Mouse (Mus musculus): ENCODE data around the gene Afap1l2. TPM values are rescaled to one million over a fixed set of nuclear protein-coding genes. Genes with fewer than 3 reads are reported as not detected.

Gene Afap1l2
- polyA plus RNA-seq, 1 experiment from 2014 or later, result 3.0 TPM

DNA sequence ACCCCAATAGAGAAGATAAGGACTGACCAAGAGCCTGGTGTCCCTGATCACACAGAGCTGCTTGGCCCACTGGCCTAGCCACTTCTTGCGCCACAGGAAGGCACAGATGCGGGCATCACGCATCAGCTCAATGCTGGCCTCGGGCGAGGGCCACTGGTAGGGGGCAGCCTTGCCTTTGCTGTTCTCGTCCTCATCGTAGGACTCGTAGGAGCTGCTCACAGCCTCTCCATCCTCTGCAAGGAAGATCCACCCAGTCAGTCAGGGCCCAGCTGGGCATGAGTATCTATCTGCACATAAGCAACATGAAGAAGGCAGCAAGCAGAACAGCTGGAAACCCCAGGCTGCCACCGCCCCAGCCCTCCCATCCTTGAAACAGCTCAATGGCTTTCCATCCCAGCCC is 78.0 kb downstream of the Afap1l2 start:
- H3K36me3 ChIP-seq (ENCODE audit: control insufficient read depth, insufficient read depth), result no peaks in the 10 kb centered on the region
- no peak overlapping the region for H3K4me2 ChIP-seq (ENCODE audit: low read depth, low read length)
- H3K27me3 ChIP-seq (ENCODE audit: control insufficient read depth, insufficient read depth, low read length), result no peaks in the 10 kb centered on the region
- WGBS, result 72% methylated on average over 9 of the region's 9 CpGs
- no peak for ATAC-seq (replicated peaks; ENCODE audit: extremely low read depth, insufficient read depth, low FRiP score)
- no peaks in the 10 kb centered on the region for H3K4me1 ChIP-seq (ENCODE audit: control insufficient read depth, insufficient read depth, low read length)
- H3K9me3 ChIP-seq (replicated peaks; ENCODE audit: control insufficient read depth, low read length), result no peaks in the 10 kb centered on the region
- H3K9ac ChIP-seq (ENCODE audit: low read length), result no peak overlapping the region
- H3K27ac ChIP-seq (ENCODE audit: low read length), result no peak overlapping the region
- H3K4me3 ChIP-seq (ENCODE audit: low read length), result no peak overlapping the region

DNA sequence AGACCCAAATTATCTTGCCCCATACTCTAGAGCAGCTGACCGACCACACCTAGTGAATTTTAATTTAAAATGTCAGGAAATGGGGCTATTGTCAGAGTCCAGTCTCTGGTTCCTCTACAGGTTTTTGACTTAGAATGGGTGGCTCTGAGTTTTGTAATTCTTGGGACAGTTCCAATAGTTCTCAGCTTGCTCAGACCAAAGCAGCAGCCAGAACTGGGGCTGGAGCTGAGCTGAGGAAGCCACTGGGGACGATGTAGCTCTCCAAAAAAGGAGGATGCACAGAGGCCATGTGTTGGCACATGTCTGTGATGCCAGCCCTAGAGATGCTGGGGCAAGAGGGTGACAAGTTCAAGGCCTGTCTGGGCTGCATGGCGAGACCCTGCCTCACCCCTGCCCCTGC is 78.6 kb downstream of the Afap1l2 start:
- H3K4me1 ChIP-seq (ENCODE audit: control insufficient read depth, insufficient read depth, low read length), result no peaks in the 10 kb centered on the region
- WGBS, result 50% methylated on average over 3 of the region's 3 CpGs
- ATAC-seq (replicated peaks; ENCODE audit: extremely low read depth, insufficient read depth, low FRiP score), result no peak; the same call in 1 of the 2 replicates
- no peak overlapping the region for H3K27ac ChIP-seq (ENCODE audit: low read length)
- no peak overlapping the region for H3K4me3 ChIP-seq (ENCODE audit: low read length)
- H3K9ac ChIP-seq (ENCODE audit: low read length), result no peak overlapping the region
- H3K4me2 ChIP-seq (ENCODE audit: low read depth, low read length), result no peak overlapping the region
- no peaks in the 10 kb centered on the region for H3K36me3 ChIP-seq (ENCODE audit: control insufficient read depth, insufficient read depth)
- no peaks in the 10 kb centered on the region for H3K9me3 ChIP-seq (replicated peaks; ENCODE audit: control insufficient read depth, low read length)
- H3K27me3 ChIP-seq (ENCODE audit: control insufficient read depth, insufficient read depth, low read length), result no peaks in the 10 kb centered on the region

DNA sequence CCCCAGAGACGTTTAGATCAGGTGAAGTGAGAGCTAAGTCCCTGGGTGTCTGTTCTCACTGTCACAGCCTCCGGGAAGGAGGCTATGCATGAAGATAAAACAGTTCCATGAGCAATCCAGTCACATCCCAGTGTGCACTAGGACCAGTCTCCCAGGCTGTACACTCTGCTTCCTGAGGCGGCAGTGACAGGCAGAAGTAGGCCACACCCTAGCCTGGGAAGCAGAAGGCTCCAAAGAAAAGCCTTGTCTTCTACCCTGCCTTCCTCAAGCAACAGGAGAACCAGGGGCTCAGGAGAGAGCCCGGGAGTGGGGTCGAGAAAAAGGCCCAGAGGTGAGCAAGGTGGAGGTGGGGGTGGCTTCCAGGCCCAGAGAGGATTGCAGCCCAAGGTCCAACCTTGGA is 86.3 kb downstream of the Afap1l2 start:
- Histone ChIP-seq H3K27ac (ENCODE audit: low read length) (no peak overlapping the region), H3K27me3 (ENCODE audit: control insufficient read depth, insufficient read depth, low read length) (no peaks in the 10 kb centered on the region), H3K9ac (ENCODE audit: low read length) (no peak overlapping the region), H3K4me2 (ENCODE audit: low read depth, low read length) (no peak overlapping the region), H3K4me3 (ENCODE audit: low read length) (no peak overlapping the region), H3K4me1 (ENCODE audit: control insufficient read depth, insufficient read depth, low read length) (no peaks in the 10 kb centered on the region), H3K36me3 (ENCODE audit: control insufficient read depth, insufficient read depth) (no peaks in the 10 kb centered on the region), H3K9me3 (replicated peaks; ENCODE audit: control insufficient read depth, low read length) (no peaks in the 10 kb centered on the region)
- ATAC-seq (replicated peaks; ENCODE audit: extremely low read depth, insufficient read depth, low FRiP score), result no peak
- 51% methylated on average over 5 of the region's 5 CpGs for WGBS

DNA sequence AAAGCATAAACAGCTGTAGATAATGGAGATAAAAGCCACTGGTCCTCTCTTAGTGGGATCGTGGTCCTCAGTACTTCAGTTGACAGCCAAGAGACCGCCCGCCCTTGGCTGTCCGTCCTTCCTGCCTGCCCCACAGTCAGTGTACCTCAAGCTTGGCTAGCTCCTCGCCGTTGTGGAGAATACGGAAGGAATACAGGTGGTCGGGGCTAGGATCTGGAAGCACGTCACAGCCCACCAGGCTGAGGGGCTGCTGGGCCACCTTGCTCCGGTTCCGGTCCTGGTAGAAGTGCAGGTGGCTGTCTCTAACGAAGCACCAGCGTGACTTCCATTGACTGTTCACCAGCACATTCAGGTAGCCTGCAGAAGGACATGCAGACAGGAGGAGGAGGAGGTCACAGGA is 87.8 kb downstream of the Afap1l2 start:
- 87% methylated on average over 13 of the region's 13 CpGs for WGBS

DNA sequence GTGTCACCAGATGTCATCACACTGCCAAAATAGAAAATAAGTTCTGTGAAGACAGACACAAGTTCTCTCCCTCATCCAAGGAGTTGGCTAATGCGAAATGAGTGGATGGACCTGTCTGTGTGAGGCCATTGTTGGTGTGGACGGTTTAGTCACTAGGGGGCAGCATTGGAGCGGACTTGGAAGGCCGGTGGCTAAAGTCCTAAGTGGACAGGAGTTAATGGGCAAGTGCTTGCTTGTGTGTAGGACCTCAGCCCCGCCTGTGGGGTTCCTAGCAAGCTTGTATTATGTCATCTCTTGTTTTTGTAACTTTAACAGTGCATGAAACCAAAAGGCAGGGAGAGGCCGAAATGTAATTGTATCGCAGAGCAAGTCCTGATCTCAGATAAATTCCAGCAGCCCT is 88.4 kb downstream of the Afap1l2 start:
- H3K4me1 ChIP-seq (ENCODE audit: control insufficient read depth, insufficient read depth, low read length), result no peaks in the 10 kb centered on the region
- H3K9ac ChIP-seq (ENCODE audit: low read length), result no peak overlapping the region
- 20% methylated on average over 7 of the region's 7 CpGs for WGBS
- H3K27me3 ChIP-seq (ENCODE audit: control insufficient read depth, insufficient read depth, low read length), result no peaks in the 10 kb centered on the region
- peak; percentile 85 for ATAC-seq (replicated peaks; ENCODE audit: extremely low read depth, insufficient read depth, low FRiP score)
- H3K36me3 ChIP-seq (ENCODE audit: control insufficient read depth, insufficient read depth), result no peaks in the 10 kb centered on the region
- H3K27ac ChIP-seq (ENCODE audit: low read length), result no peak overlapping the region
- no peak overlapping the region for H3K4me3 ChIP-seq (ENCODE audit: low read length)
- H3K9me3 ChIP-seq (replicated peaks; ENCODE audit: control insufficient read depth, low read length), result peaks cover 2% of the 10 kb centered on the region; the same call in 1 of the 2 replicates
- no peak overlapping the region for H3K4me2 ChIP-seq (ENCODE audit: low read depth, low read length)

More for the DNA sequence above, 87.8 kb downstream of the Afap1l2 start:
- Histone ChIP-seq H3K36me3 (ENCODE audit: control insufficient read depth, insufficient read depth) (no peaks in the 10 kb centered on the region), H3K27me3 (ENCODE audit: control insufficient read depth, insufficient read depth, low read length) (no peaks in the 10 kb centered on the region), H3K4me3 (ENCODE audit: low read length) (no peak overlapping the region), H3K27ac (ENCODE audit: low read length) (no peak overlapping the region), H3K9ac (ENCODE audit: low read length) (no peak overlapping the region), H3K4me1 (ENCODE audit: control insufficient read depth, insufficient read depth, low read length) (no peaks in the 10 kb centered on the region), H3K4me2 (ENCODE audit: low read depth, low read length) (no peak overlapping the region), H3K9me3 (replicated peaks; ENCODE audit: control insufficient read depth, low read length) (no peaks in the 10 kb centered on the region)
- ATAC-seq (replicated peaks; ENCODE audit: extremely low read depth, insufficient read depth, low FRiP score), result no peak

DNA sequence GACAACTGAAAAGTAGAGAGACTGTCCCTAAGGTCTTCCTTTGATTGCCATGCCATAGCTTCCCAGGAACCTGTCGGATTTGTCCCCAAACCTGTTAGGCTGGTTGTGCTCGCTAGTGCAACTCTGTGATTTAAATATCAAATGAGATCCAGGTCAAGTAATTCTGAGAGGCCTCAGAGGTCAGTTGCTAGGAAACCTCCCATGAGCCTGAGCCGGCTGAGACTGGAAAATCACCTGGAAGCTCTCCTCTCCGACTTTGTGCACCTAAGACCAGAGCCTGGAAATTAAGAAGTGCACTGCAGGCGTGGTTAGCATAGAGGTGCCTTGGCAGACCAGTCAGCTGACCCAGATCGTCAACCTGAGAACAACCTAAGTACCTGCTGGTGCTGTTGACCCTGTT is 92.9 kb downstream of the Afap1l2 start:
- H3K27me3 ChIP-seq (ENCODE audit: control insufficient read depth, insufficient read depth, low read length), result no peaks in the 10 kb centered on the region
- WGBS, result 60% methylated on average over 6 of the region's 6 CpGs
- no peak overlapping the region for H3K27ac ChIP-seq (ENCODE audit: low read length)
- ATAC-seq (replicated peaks; ENCODE audit: extremely low read depth, insufficient read depth, low FRiP score), result no peak
- H3K4me2 ChIP-seq (ENCODE audit: low read depth, low read length), result no peak overlapping the region
- H3K36me3 ChIP-seq (ENCODE audit: control insufficient read depth, insufficient read depth), result no peaks in the 10 kb centered on the region
- no peak overlapping the region for H3K4me3 ChIP-seq (ENCODE audit: low read length)
- H3K9ac ChIP-seq (ENCODE audit: low read length), result no peak overlapping the region
- no peaks in the 10 kb centered on the region for H3K4me1 ChIP-seq (ENCODE audit: control insufficient read depth, insufficient read depth, low read length)
- peaks cover 4% of the 10 kb centered on the region; the same call in 1 of the 2 replicates for H3K9me3 ChIP-seq (replicated peaks; ENCODE audit: control insufficient read depth, low read length)

DNA sequence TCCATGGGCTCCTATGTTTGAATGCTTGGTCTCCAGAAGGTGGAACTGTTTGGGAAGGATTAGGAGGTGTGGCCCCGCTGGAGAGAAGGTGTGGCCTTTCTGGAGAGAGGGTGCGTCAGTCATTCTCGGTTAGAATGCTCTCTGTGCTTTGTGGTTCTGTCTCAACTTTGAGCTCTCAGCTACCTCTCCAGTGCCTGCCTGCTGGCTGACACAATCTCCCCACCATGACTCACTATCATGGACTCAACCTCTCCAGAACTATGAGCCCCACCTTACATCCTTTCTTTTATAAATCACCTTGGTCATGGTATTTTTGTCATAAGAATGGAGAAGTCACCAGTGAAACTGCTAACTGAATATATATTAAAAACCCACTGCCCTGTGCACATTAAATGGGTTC is 93.4 kb downstream of the Afap1l2 start:
- Histone ChIP-seq H3K27me3 (ENCODE audit: control insufficient read depth, insufficient read depth, low read length) (no peaks in the 10 kb centered on the region), H3K9ac (ENCODE audit: low read length) (no peak overlapping the region), H3K4me1 (ENCODE audit: control insufficient read depth, insufficient read depth, low read length) (no peaks in the 10 kb centered on the region), H3K9me3 (replicated peaks; ENCODE audit: control insufficient read depth, low read length) (peaks cover 4% of the 10 kb centered on the region; the same call in 1 of the 2 replicates), H3K27ac (ENCODE audit: low read length) (no peak overlapping the region), H3K36me3 (ENCODE audit: control insufficient read depth, insufficient read depth) (no peaks in the 10 kb centered on the region), H3K4me2 (ENCODE audit: low read depth, low read length) (no peak overlapping the region), H3K4me3 (ENCODE audit: low read length) (no peak overlapping the region)
- 90% methylated on average over 3 of the region's 3 CpGs for WGBS
- ATAC-seq (replicated peaks; ENCODE audit: extremely low read depth, insufficient read depth, low FRiP score), result no peak

DNA sequence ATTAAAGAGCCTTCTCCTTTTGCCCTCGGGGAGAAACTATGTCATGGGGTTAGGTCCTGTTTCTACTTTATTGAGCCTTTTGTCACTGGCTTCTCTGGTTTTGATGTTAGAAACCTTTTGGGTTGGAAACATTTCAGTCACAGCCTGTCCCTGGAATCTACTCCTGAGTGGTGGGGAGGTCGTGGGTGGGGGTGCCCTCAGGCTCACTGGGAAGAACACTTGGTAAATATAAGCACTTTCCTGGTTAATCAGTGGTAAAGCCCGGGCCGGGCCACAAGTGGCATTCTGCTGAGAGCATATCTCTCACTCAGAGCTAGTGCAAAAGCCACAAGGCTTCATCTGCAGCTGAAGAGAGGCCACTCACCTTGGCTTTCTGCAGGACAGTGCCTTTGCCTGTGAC is 94.3 kb downstream of the Afap1l2 start:
- no peak overlapping the region for H3K9ac ChIP-seq (ENCODE audit: low read length)
- WGBS, result 71% methylated on average over 4 of the region's 4 CpGs
- no peaks in the 10 kb centered on the region for H3K27me3 ChIP-seq (ENCODE audit: control insufficient read depth, insufficient read depth, low read length)
- no peak overlapping the region for H3K27ac ChIP-seq (ENCODE audit: low read length)
- no peak overlapping the region for H3K4me3 ChIP-seq (ENCODE audit: low read length)
- ATAC-seq (replicated peaks; ENCODE audit: extremely low read depth, insufficient read depth, low FRiP score), result no peak
- H3K36me3 ChIP-seq (ENCODE audit: control insufficient read depth, insufficient read depth), result no peaks in the 10 kb centered on the region
- H3K4me2 ChIP-seq (ENCODE audit: low read depth, low read length), result no peak overlapping the region
- H3K9me3 ChIP-seq (replicated peaks; ENCODE audit: control insufficient read depth, low read length), result peaks cover 4% of the 10 kb centered on the region; the same call in 1 of the 2 replicates
- H3K4me1 ChIP-seq (ENCODE audit: control insufficient read depth, insufficient read depth, low read length), result no peaks in the 10 kb centered on the region

DNA sequence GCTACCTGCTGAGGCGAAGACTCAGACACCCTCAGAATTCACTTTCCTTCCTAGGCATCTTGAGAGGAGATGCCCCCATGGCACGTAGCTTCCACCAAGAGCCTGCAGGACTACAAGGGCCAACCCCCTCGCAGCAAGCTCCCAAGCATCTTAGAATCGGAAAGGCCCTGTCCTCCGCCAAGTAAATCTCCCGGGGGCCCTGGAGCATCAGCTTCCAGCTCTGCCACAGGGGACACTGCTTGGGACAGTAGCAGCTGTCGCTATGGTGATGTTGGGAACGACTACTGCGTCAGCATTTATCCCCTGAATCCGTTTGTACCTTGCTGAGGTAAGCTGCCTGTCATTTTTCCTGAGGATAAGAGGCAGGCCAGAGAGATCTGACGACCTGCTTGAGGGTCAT is 97.5 kb downstream of the Afap1l2 start:
- H3K27ac ChIP-seq (ENCODE audit: low read length), result no peak overlapping the region
- no peak overlapping the region for H3K4me3 ChIP-seq (ENCODE audit: low read length)
- H3K4me1 ChIP-seq (ENCODE audit: control insufficient read depth, insufficient read depth, low read length), result no peaks in the 10 kb centered on the region
- no peak for ATAC-seq (replicated peaks; ENCODE audit: extremely low read depth, insufficient read depth, low FRiP score)
- peaks cover 4% of the 10 kb centered on the region; the same call in 1 of the 2 replicates for H3K9me3 ChIP-seq (replicated peaks; ENCODE audit: control insufficient read depth, low read length)
- no peak overlapping the region for H3K4me2 ChIP-seq (ENCODE audit: low read depth, low read length)
- no peak overlapping the region for H3K9ac ChIP-seq (ENCODE audit: low read length)
- WGBS, result 53% methylated on average over 11 of the region's 11 CpGs
- H3K27me3 ChIP-seq (ENCODE audit: control insufficient read depth, insufficient read depth, low read length), result no peaks in the 10 kb centered on the region
- no peaks in the 10 kb centered on the region for H3K36me3 ChIP-seq (ENCODE audit: control insufficient read depth, insufficient read depth)
